In genomic region chr1:127677661-127678580, GRCm38 (mm10) we compare ENCODE assay signal across 9 mouse cellular contexts. TPM values are rescaled to one million over a fixed set of nuclear protein-coding genes. Genes with fewer than 3 reads are reported as not detected.
DNase-seq lines count a peak whose midpoint lies in the region; ATAC-seq and TF ChIP-seq lines count a peak whose summit lies in the region.
"Had no signal": no experiment of that assay in that cellular context is flagged by ENCODE, and none has a peak within 500 bp of the region (broad histone marks: within the 10 kb centered on the region; RNA-seq: fewer than 3 reads in every experiment).

No protein-coding gene starts in this region.

- peak overlapping the region; percentile 98 for H3K4me2 ChIP-seq in embryonic facial prominence, embryonic 13.5 days
- peak overlapping the region; percentile 95 for H3K4me2 ChIP-seq in hindbrain, embryonic 15.5 days
- peak overlapping the region; percentile 67 for H3K4me2 ChIP-seq in midbrain, postnatal 0 days (ENCODE audit: low read depth, low read length, poor library complexity, severe bottlenecking)

- no peaks in the 10 kb centered on the region for H3K79me2 ChIP-seq in liver, adult 2 months (ENCODE audit: control insufficient read depth, insufficient read depth, low read length)

- no peak for TF ChIP-seq CTCF in gastrocnemius, adult 2 months (IDR thresholded peaks at IDR 0.05)
- TF ChIP-seq CTCF in liver, adult 2 months (IDR thresholded peaks at IDR 0.05; ENCODE audit: low read depth, low read length) = no peak
- no peak for TF ChIP-seq CTCF in midbrain, postnatal 0 days (IDR thresholded peaks at IDR 0.05)

- no peak for TF ChIP-seq POLR2A in liver, adult 2 months (IDR thresholded peaks at IDR 0.05; ENCODE audit: extremely low read depth, insufficient read depth, low read length)

- H3K4me1 ChIP-seq in embryonic facial prominence, embryonic 13.5 days = peaks cover 27% of the 10 kb centered on the region
- peaks cover 34% of the 10 kb centered on the region for H3K4me1 ChIP-seq in hindbrain, embryonic 15.5 days (replicated peaks)
- H3K4me1 ChIP-seq in liver, adult 2 months (ENCODE audit: control insufficient read depth, insufficient read depth, low read length) = no peaks in the 10 kb centered on the region
- no peaks in the 10 kb centered on the region for H3K4me1 ChIP-seq in midbrain, postnatal 0 days (ENCODE audit: insufficient read depth, low read length)

- WGBS in embryonic facial prominence, embryonic 13.5 days = 2% methylated on average over 61 of the region's 64 CpGs
- 1% methylated on average over 61 of the region's 64 CpGs for WGBS in hindbrain, embryonic 15.5 days
- 6% methylated on average over 64 of the region's 64 CpGs for WGBS in liver, adult 2 months
- 2% methylated on average over 60 of the region's 64 CpGs for WGBS in midbrain, postnatal 0 days

- DNase-seq in gastrocnemius, adult 2 months = peak; percentile 22
- DNase-seq in gastrocnemius, adult 18-20 months (ENCODE audit: low spot score) = no peak
- DNase-seq in adrenal gland, postnatal 10 days = peak; percentile 48
- peak; percentile 7 for DNase-seq in liver, adult 2 months (ENCODE audit: extremely low read depth, low read depth, low spot score)
- DNase-seq in midbrain, postnatal 0 days (ENCODE audit: low spot score) = no peak
- peak; percentile 14 for DNase-seq in urinary bladder, postnatal 14 days (ENCODE audit: low spot score)

- peak; percentile 53 for ATAC-seq in embryonic facial prominence, embryonic 13.5 days (ENCODE audit: insufficient number of reproducible peaks, insufficient read depth, low FRiP score, low TSS enrichment, low read depth)
- ATAC-seq in hindbrain, embryonic 15.5 days (ENCODE audit: low FRiP score, low read depth) = peak; percentile 76
- peak; percentile 68 for ATAC-seq in midbrain, postnatal 0 days (ENCODE audit: low FRiP score)

- no peaks in the 10 kb centered on the region for H3K36me3 ChIP-seq in embryonic facial prominence, embryonic 13.5 days
- H3K36me3 ChIP-seq in hindbrain, embryonic 15.5 days = no peaks in the 10 kb centered on the region
- H3K36me3 ChIP-seq in liver, adult 2 months (ENCODE audit: control insufficient read depth, insufficient read depth, low read length) = no peaks in the 10 kb centered on the region
- no peaks in the 10 kb centered on the region for H3K36me3 ChIP-seq in midbrain, postnatal 0 days (ENCODE audit: insufficient read depth, low read length)

- H3K4me3 ChIP-seq in gastrocnemius, adult 2 months = peak overlapping the region; percentile 65
- H3K4me3 ChIP-seq in embryonic facial prominence, embryonic 13.5 days = peak overlapping the region; percentile 56
- H3K4me3 ChIP-seq in hindbrain, embryonic 15.5 days = peak overlapping the region; percentile 68
- peak overlapping the region; percentile 44; the same call in 1 of the 2 replicates for H3K4me3 ChIP-seq in liver, adult 2 months (ENCODE audit: insufficient read depth, low read depth, low read length)
- H3K4me3 ChIP-seq in midbrain, postnatal 0 days (ENCODE audit: low read depth, low read length) = peak overlapping the region; percentile 76

- H3K9ac ChIP-seq in embryonic facial prominence, embryonic 13.5 days = peak overlapping the region; percentile 69
- H3K9ac ChIP-seq in hindbrain, embryonic 15.5 days = peak overlapping the region; percentile 71
- H3K9ac ChIP-seq in liver, adult 2 months (ENCODE audit: low read depth, low read length) = no peak overlapping the region; the same call in 1 of the 2 replicates
- H3K9ac ChIP-seq in midbrain, postnatal 0 days (replicated peaks; ENCODE audit: low read length, poor library complexity, severe bottlenecking) = peak overlapping the region; percentile 78

- intact Hi-C loops in gastrocnemius, adult 2 months (cut with DNase I) = loop anchor here (5.0 kb wide), 1 partner anchor 181 kb away; no protein-coding TSS in a partner anchor

- peaks cover 82% of the 10 kb centered on the region for H3K27me3 ChIP-seq in embryonic facial prominence, embryonic 13.5 days
- H3K27me3 ChIP-seq in hindbrain, embryonic 15.5 days = peaks cover 10% of the 10 kb centered on the region; the same call in 1 of the 2 replicates
- peaks cover 14% of the 10 kb centered on the region; the same call in 1 of the 2 replicates for H3K27me3 ChIP-seq in liver, adult 2 months (ENCODE audit: control insufficient read depth, insufficient read depth, low read length)
- H3K27me3 ChIP-seq in midbrain, postnatal 0 days (ENCODE audit: insufficient read depth, low read length) = 0 out of 2 replicates have a peak, but pooled peaks cover 2% of the 10 kb centered on the region

- no peaks in the 10 kb centered on the region for H3K9me3 ChIP-seq in embryonic facial prominence, embryonic 13.5 days
- H3K9me3 ChIP-seq in hindbrain, embryonic 15.5 days = no peaks in the 10 kb centered on the region
- no peaks in the 10 kb centered on the region for H3K9me3 ChIP-seq in midbrain, postnatal 0 days (ENCODE audit: low read length)

- H3K27ac ChIP-seq in gastrocnemius, adult 2 months = no peak overlapping the region
- H3K27ac ChIP-seq in embryonic facial prominence, embryonic 13.5 days = no peak overlapping the region
- peak overlapping the region; percentile 66 for H3K27ac ChIP-seq in hindbrain, embryonic 15.5 days (replicated peaks)
- H3K27ac ChIP-seq in liver, adult 2 months (replicated peaks; ENCODE audit: insufficient read depth, low read depth, low read length) = no peak overlapping the region
- peak overlapping the region; percentile 82 for H3K27ac ChIP-seq in midbrain, postnatal 0 days (ENCODE audit: low read depth, low read length)

RNA-seq across cellular contexts. Expression of gene Tmem163, which starts 1.4 kb away (rescaled TPM):
- total RNA-seq in gastrocnemius, adult 2 months (2021) = not detected
- total RNA-seq in gastrocnemius, adult 18-20 months (2021) = not detected
- total RNA-seq in adrenal gland, postnatal 10 days (2021) = under 1 TPM; 0.30 to 0.39 TPM
- 8.8 and 9.4 TPM in 2 replicates for polyA plus RNA-seq in embryonic facial prominence, embryonic 13.5 days (2015; fragmentation: Nextera tagmentation; extraction: Ambion mirVana)
- polyA plus RNA-seq in hindbrain, embryonic 15.5 days (2015; fragmentation: Nextera tagmentation; extraction: Ambion mirVana) = 49.5 and 56.9 TPM in 2 replicates
- 0.09 and 0.20 TPM in 2 replicates for total RNA-seq in liver, adult 2 months (2014; rRNA removed)
- 0.17 and 0.35 TPM in 2 replicates for polyA plus RNA-seq in liver, adult 2 months (2012; rRNA removed)
- 80.5 and 91.4 TPM in 2 replicates for total RNA-seq in midbrain, postnatal 0 days (2014; rRNA removed)
- polyA plus RNA-seq in midbrain, postnatal 0 days (2015; fragmentation: Nextera tagmentation; extraction: Ambion mirVana) = 78.2 and 80.9 TPM in 2 replicates

RNA-seq across cellular contexts. Expression of gene Acmsd, which starts 51.3 kb away (rescaled TPM):
- total RNA-seq in gastrocnemius, adult 2 months (2021) = not detected
- total RNA-seq in gastrocnemius, adult 18-20 months (2021) = not detected
- under 1 TPM; 0.15 to 0.45 TPM for total RNA-seq in adrenal gland, postnatal 10 days (2021)
- 0.17 TPM in 1 of 2 replicates, not detected in the other for polyA plus RNA-seq in embryonic facial prominence, embryonic 13.5 days (2015; fragmentation: Nextera tagmentation; extraction: Ambion mirVana)
- polyA plus RNA-seq in hindbrain, embryonic 15.5 days (2015; fragmentation: Nextera tagmentation; extraction: Ambion mirVana) = 0.08 and 0.12 TPM in 2 replicates
- total RNA-seq in liver, adult 2 months (2014; rRNA removed) = 19.6 and 48.2 TPM in 2 replicates
- 5.6 and 6.9 TPM in 2 replicates for polyA plus RNA-seq in liver, adult 2 months (2012; rRNA removed)
- not detected in 2 replicates for total RNA-seq in midbrain, postnatal 0 days (2014; rRNA removed)
- 0.16 TPM in 1 of 2 replicates, not detected in the other for polyA plus RNA-seq in midbrain, postnatal 0 days (2015; fragmentation: Nextera tagmentation; extraction: Ambion mirVana)
- polyA plus RNA-seq: C2C12 had no signal

Comparison
In these comparisons a context has a peak if more than half of its experiments do, and no peak if none do; other contexts are left out.
1. DNase-seq: peak in gastrocnemius, adult 2 months (single experiment), adrenal gland, postnatal 10 days (single experiment), liver, adult 2 months (single experiment) and urinary bladder, postnatal 14 days (single experiment); none in gastrocnemius, adult 18-20 months (single experiment) and midbrain, postnatal 0 days (single experiment).
2. H3K27ac ChIP-seq: peak in hindbrain, embryonic 15.5 days (single experiment) and midbrain, postnatal 0 days (single experiment); none in gastrocnemius, adult 2 months (single experiment), embryonic facial prominence, embryonic 13.5 days (single experiment) and liver, adult 2 months (single experiment).
3. RNA of gene Tmem163, which starts 1.4 kb away (total RNA-seq): 80.5 to 91.4 TPM in midbrain, postnatal 0 days; 0.30 to 0.39 TPM in adrenal gland, postnatal 10 days, 0.09 to 0.20 TPM in liver, adult 2 months, not detected in gastrocnemius, adult 2 months and not detected in gastrocnemius, adult 18-20 months; every median in the first group is over 10 times any median in the second.
4. RNA of gene Acmsd, which starts 51.3 kb away (total RNA-seq): 19.6 to 48.2 TPM in liver, adult 2 months; 0.15 to 0.45 TPM in adrenal gland, postnatal 10 days, not detected in gastrocnemius, adult 2 months, not detected in gastrocnemius, adult 18-20 months and not detected in midbrain, postnatal 0 days; every median in the first group is over 10 times any median in the second.
5. Peak in every context shown above with its lines, with median percentiles within 50 percentile points of each other: H3K4me3 ChIP-seq, ATAC-seq and H3K4me2 ChIP-seq.